Mouse (Mus musculus): Measurements from ENCODE around the gene Lrrc17. TPM values are rescaled to one million over a fixed set of nuclear protein-coding genes. Genes with fewer than 3 reads are reported as not detected.

Lrrc17 gene
- total and polyA plus RNA-seq, 3 experiments = 0.16 TPM; not detected in 2

DNA sequence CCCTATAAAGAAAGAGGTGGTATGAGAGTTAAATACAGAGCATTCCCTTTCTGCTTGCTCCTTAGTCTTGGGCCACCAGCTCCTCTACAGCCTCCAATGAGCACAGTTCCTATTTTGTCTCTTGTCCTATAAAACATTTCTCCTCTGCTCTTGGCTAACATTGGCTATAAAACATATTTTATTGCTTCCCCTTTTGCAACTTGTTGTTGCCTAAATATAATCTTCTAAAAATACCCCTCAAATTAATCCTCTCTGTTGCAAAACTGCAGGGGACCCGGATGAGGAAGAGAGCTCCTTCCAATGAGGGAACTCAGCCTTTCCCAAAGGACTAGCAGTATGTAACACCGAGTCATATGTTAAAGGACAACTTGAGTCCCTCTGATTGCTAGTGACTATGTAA, 20.6 kb downstream of the Lrrc17 start:
- DNase-seq (ENCODE audit: low spot score) (no peak), ATAC-seq (ENCODE audit: extremely low read depth, insufficient number of reproducible peaks, low FRiP score, poor library complexity, severe bottlenecking) (no peak)
- no peak overlapping the region for H3K4me3 ChIP-seq (ENCODE audit: low read depth, low read length)
- H3K36me3 ChIP-seq (replicated peaks) = no peaks in the 10 kb centered on the region
- no peaks in the 10 kb centered on the region for H3K9me3 ChIP-seq (replicated peaks)
- no peak for TF ChIP-seq POLR2AphosphoS5 (IDR thresholded peaks at IDR 0.05; ENCODE audit: insufficient replicate concordance, low read depth, low read length)
- TF ChIP-seq TAL1 (conservative IDR thresholded peaks at IDR 0.05; ENCODE audit: low read depth, low read length) = no peak
- no peak for TF ChIP-seq CTCF (IDR thresholded peaks at IDR 0.05; ENCODE audit: low read depth, low read length)
- no peak for TF ChIP-seq GATA1 (IDR thresholded peaks at IDR 0.05; ENCODE audit: borderline replicate concordance, low read length)
- TF ChIP-seq GATA2 (IDR thresholded peaks at IDR 0.05; ENCODE audit: borderline replicate concordance, low read depth, low read length) = no peak
- peaks cover 6% of the 10 kb centered on the region; the same call in 1 of the 2 replicates for H3K27me3 ChIP-seq (ENCODE audit: insufficient read depth, low read length)
- H3K4me1 ChIP-seq (ENCODE audit: insufficient read depth, low read depth, low read length) = no peaks in the 10 kb centered on the region

- ATAC-seq (ENCODE audit: extremely low read depth, insufficient number of reproducible peaks, low FRiP score, poor library complexity, severe bottlenecking) = no peak
- Histone ChIP-seq H3K9me3 (replicated peaks) (no peaks in the 10 kb centered on the region), H3K27me3 (ENCODE audit: insufficient read depth, low read length) (0 out of 2 replicates have a peak, but pooled peaks cover 6% of the 10 kb centered on the region), H3K4me1 (ENCODE audit: insufficient read depth, low read depth, low read length) (no peaks in the 10 kb centered on the region), H3K4me3 (ENCODE audit: low read depth, low read length) (no peak overlapping the region), H3K36me3 (replicated peaks) (no peaks in the 10 kb centered on the region)
- TF ChIP-seq TAL1 (conservative IDR thresholded peaks at IDR 0.05; ENCODE audit: low read depth, low read length) (no peak), GATA2 (IDR thresholded peaks at IDR 0.05; ENCODE audit: borderline replicate concordance, low read depth, low read length) (no peak), CTCF (IDR thresholded peaks at IDR 0.05; ENCODE audit: low read depth, low read length) (no peak), GATA1 (IDR thresholded peaks at IDR 0.05; ENCODE audit: borderline replicate concordance, low read length) (no peak), POLR2AphosphoS5 (IDR thresholded peaks at IDR 0.05; ENCODE audit: insufficient replicate concordance, low read depth, low read length) (no peak)
- DNase-seq (ENCODE audit: low spot score) = no peak
These were observed 22.2 kb downstream of the Lrrc17 start for GRCm38 (mm10) chr5:21565392-21566065.

DNA sequence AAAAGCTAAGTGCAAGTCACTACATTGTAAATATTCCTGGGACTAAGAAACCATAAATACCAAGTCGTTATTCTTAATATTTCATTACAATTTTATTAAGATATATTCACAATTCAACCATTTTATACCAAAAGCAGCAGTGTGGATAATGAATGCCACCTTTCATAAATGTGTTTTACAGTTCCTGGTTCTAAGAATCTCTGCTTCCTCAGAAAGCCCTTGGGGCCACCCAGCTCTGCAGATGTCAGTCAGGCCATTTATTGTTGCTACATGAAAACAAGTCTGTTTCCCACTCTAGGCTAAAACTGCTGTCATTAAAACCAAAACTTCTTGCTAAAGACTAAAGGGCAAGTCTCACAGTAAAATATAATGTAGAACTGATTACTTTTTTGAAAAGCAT, 24.4 kb downstream of the Lrrc17 start:
- Histone ChIP-seq H3K9me3 (replicated peaks) (no peaks in the 10 kb centered on the region), H3K4me1 (ENCODE audit: insufficient read depth, low read depth, low read length) (no peaks in the 10 kb centered on the region), H3K4me3 (ENCODE audit: low read depth, low read length) (no peak overlapping the region), H3K36me3 (replicated peaks) (no peaks in the 10 kb centered on the region), H3K27me3 (ENCODE audit: insufficient read depth, low read length) (peaks cover 3% of the 10 kb centered on the region; the same call in 1 of the 2 replicates)
- TF ChIP-seq GATA2 (IDR thresholded peaks at IDR 0.05; ENCODE audit: borderline replicate concordance, low read depth, low read length) (no peak), CTCF (IDR thresholded peaks at IDR 0.05; ENCODE audit: low read depth, low read length) (no peak), TAL1 (conservative IDR thresholded peaks at IDR 0.05; ENCODE audit: low read depth, low read length) (no peak), POLR2AphosphoS5 (IDR thresholded peaks at IDR 0.05; ENCODE audit: insufficient replicate concordance, low read depth, low read length) (no peak), GATA1 (IDR thresholded peaks at IDR 0.05; ENCODE audit: borderline replicate concordance, low read length) (no peak)
- no peak for ATAC-seq (ENCODE audit: extremely low read depth, insufficient number of reproducible peaks, low FRiP score, poor library complexity, severe bottlenecking)
- DNase-seq (ENCODE audit: low spot score) = no peak

DNA sequence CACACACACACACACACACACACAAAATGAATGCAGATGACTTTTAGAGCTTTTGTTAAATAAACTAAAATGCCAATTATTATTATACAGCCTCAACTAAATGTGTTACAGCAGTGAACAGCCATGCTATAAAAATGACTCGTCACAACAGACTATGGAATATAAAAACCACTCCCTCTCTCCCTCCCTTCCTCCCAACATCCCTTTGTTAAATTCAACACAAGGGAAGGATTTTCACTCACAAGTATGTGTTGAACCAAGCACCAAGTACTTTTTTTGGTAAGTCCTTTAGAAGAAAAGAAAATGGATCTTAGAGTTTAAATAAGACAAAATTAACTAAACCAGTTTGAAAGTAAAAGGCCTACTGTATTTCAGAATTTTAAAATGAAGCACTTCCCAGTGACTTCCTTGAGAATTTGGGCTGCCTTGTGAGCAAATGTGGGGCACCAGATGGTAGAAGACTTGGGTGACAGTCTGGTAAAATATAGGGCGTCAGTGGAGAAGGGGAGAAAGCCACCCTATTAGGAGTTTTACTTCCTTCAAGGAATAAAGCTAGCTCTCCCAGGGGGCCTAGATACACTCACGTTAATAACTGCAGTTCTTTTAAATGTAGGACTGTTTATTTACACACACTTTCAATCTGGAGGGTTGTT, 29.5 kb downstream of the Lrrc17 start:
- no peaks in the 10 kb centered on the region for H3K36me3 ChIP-seq (replicated peaks)
- no peaks in the 10 kb centered on the region for H3K9me3 ChIP-seq (replicated peaks)
- no peak for TF ChIP-seq GATA2 (IDR thresholded peaks at IDR 0.05; ENCODE audit: borderline replicate concordance, low read depth, low read length)
- no peak for TF ChIP-seq GATA1 (IDR thresholded peaks at IDR 0.05; ENCODE audit: borderline replicate concordance, low read length)
- DNase-seq (ENCODE audit: low spot score) (no peak), ATAC-seq (ENCODE audit: extremely low read depth, insufficient number of reproducible peaks, low FRiP score, poor library complexity, severe bottlenecking) (no peak)
- no peaks in the 10 kb centered on the region for H3K4me1 ChIP-seq (ENCODE audit: insufficient read depth, low read depth, low read length)
- H3K27me3 ChIP-seq (ENCODE audit: insufficient read depth, low read length) = peaks cover 7% of the 10 kb centered on the region
- H3K4me3 ChIP-seq (ENCODE audit: low read depth, low read length) = no peak overlapping the region

GRCm38 (mm10) chr5:21574386-21575209, 31.2 kb downstream of the Lrrc17 start:
- ATAC-seq (ENCODE audit: extremely low read depth, insufficient number of reproducible peaks, low FRiP score, poor library complexity, severe bottlenecking) = no peak
- Histone ChIP-seq H3K9me3 (replicated peaks) (no peaks in the 10 kb centered on the region), H3K27me3 (ENCODE audit: insufficient read depth, low read length) (peaks cover 4% of the 10 kb centered on the region), H3K4me1 (ENCODE audit: insufficient read depth, low read depth, low read length) (no peaks in the 10 kb centered on the region), H3K36me3 (replicated peaks) (no peaks in the 10 kb centered on the region), H3K4me3 (ENCODE audit: low read depth, low read length) (no peak overlapping the region)
- no peak for DNase-seq (ENCODE audit: low spot score)
- TF ChIP-seq GATA2 (IDR thresholded peaks at IDR 0.05; ENCODE audit: borderline replicate concordance, low read depth, low read length) (no peak), CTCF (IDR thresholded peaks at IDR 0.05; ENCODE audit: low read depth, low read length) (no peak), POLR2AphosphoS5 (IDR thresholded peaks at IDR 0.05; ENCODE audit: insufficient replicate concordance, low read depth, low read length) (no peak), TAL1 (conservative IDR thresholded peaks at IDR 0.05; ENCODE audit: low read depth, low read length) (no peak), GATA1 (IDR thresholded peaks at IDR 0.05; ENCODE audit: borderline replicate concordance, low read length) (no peak)

DNA sequence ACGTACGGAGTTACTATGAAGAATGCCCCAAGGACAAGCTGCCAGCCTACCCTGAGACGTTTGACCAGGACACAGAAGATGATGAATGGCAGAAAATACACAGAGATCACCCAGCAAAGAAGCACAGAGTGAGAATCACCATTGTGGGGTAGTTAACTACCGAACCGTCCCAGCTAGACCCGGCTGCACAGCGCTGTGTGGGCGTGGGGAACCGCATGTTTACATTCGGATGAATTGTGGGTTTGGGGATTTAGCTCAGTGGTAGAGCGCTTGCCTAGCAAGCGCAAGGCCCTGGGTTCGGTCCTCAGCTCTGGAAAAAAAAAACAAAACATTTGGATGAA, 31.8 kb downstream of the Lrrc17 start:
- Histone ChIP-seq H3K4me1 (ENCODE audit: insufficient read depth, low read depth, low read length) (no peaks in the 10 kb centered on the region), H3K36me3 (replicated peaks) (no peaks in the 10 kb centered on the region), H3K4me3 (ENCODE audit: low read depth, low read length) (no peak overlapping the region), H3K27me3 (ENCODE audit: insufficient read depth, low read length) (peaks cover 4% of the 10 kb centered on the region), H3K9me3 (replicated peaks) (no peaks in the 10 kb centered on the region)
- TF ChIP-seq GATA2 (IDR thresholded peaks at IDR 0.05; ENCODE audit: borderline replicate concordance, low read depth, low read length) (no peak), GATA1 (IDR thresholded peaks at IDR 0.05; ENCODE audit: borderline replicate concordance, low read length) (no peak), TAL1 (conservative IDR thresholded peaks at IDR 0.05; ENCODE audit: low read depth, low read length) (no peak), CTCF (IDR thresholded peaks at IDR 0.05; ENCODE audit: low read depth, low read length) (no peak), POLR2AphosphoS5 (IDR thresholded peaks at IDR 0.05; ENCODE audit: insufficient replicate concordance, low read depth, low read length) (no peak)
- ATAC-seq (ENCODE audit: extremely low read depth, insufficient number of reproducible peaks, low FRiP score, poor library complexity, severe bottlenecking) (no peak), DNase-seq (ENCODE audit: low spot score) (no peak)

Data from G1E (cell line).